ENCODE assay signal across 21 mouse cellular contexts in genomic region chr19:6380411-6381166, GRCm38 (mm10). TPM values are rescaled to one million over a fixed set of nuclear protein-coding genes. Genes with fewer than 3 reads are reported as not detected.
DNase-seq lines count a peak whose midpoint lies in the region; ATAC-seq and TF ChIP-seq lines count a peak whose summit lies in the region.
"Had no signal": no experiment of that assay in that cellular context is flagged by ENCODE, and none has a peak within 500 bp of the region (broad histone marks: within the 10 kb centered on the region; RNA-seq: fewer than 3 reads in every experiment).

No protein-coding gene starts in this region.

- 0 out of 2 replicates have a peak, but pooled peaks have one; percentile 18 for TF ChIP-seq CTCF in lung, postnatal 0 days (IDR thresholded peaks at IDR 0.05)
- no peak for TF ChIP-seq CTCF in lung, adult 2 months (IDR thresholded peaks at IDR 0.05; ENCODE audit: insufficient read depth, low read length)
- TF ChIP-seq CTCF in CH12.LX (conservative IDR thresholded peaks at IDR 0.05 in 1 of 2, IDR thresholded peaks at IDR 0.05 in 1 of 2; ENCODE audit: low read depth in 2 of 2, low read length in 2 of 2) (no peak), MEL (IDR thresholded peaks at IDR 0.05 in 2 of 3, conservative IDR thresholded peaks at IDR 0.05 in 1 of 3; ENCODE audit: control insufficient read depth in 1 of 3, insufficient read depth in 1 of 3, low read depth in 2 of 3, low read length in 3 of 3, poor library complexity in 1 of 3, severe bottlenecking in 1 of 3) (no peak)

- WGBS in kidney, embryonic 15.5 days: 90% methylated on average over 9 of the region's 9 CpGs
- 87% methylated on average over 9 of the region's 9 CpGs for WGBS in lung, postnatal 0 days
- WGBS in lung, adult 2 months: 91% methylated on average over 9 of the region's 9 CpGs

- ATAC-seq in kidney, embryonic 15.5 days (replicated peaks; ENCODE audit: low FRiP score): no peak
- ATAC-seq in lung, postnatal 0 days: peak; percentile 8; the same call in 1 of the 2 replicates
- ATAC-seq: activated CD4-positive, CD25-positive, alpha-beta regulatory T cell, adult 4 months; forebrain, embryonic 14.5 days; hindbrain, postnatal 0 days had no signal

- H3K27ac ChIP-seq in kidney, embryonic 15.5 days: 0 out of 2 replicates have a peak overlapping the region, but pooled peaks have one; percentile 42
- no peak overlapping the region for H3K27ac ChIP-seq in lung, postnatal 0 days (ENCODE audit: low read length)
- H3K27ac ChIP-seq in CH12.LX (ENCODE audit: insufficient read depth, low read depth) (no peak overlapping the region), MEL (ENCODE audit: control insufficient read depth, low read depth, low read length) (no peak overlapping the region)
- H3K27ac ChIP-seq: embryonic facial prominence, embryonic 10.5 days; heart, adult 2 months; heart, embryonic 15.5 days; hindbrain, embryonic 13.5 days; hindbrain, postnatal 0 days had no signal

- no peak overlapping the region for H3K9ac ChIP-seq in kidney, embryonic 15.5 days
- no peak overlapping the region for H3K9ac ChIP-seq in lung, postnatal 0 days (replicated peaks; ENCODE audit: low read depth)
- H3K9ac ChIP-seq in CH12.LX (ENCODE audit: insufficient read depth, low read depth) (no peak overlapping the region), MEL (ENCODE audit: control insufficient read depth, low read depth, low read length, poor library complexity, severe bottlenecking) (no peak overlapping the region)
- H3K9ac ChIP-seq: heart, embryonic 15.5 days; hindbrain, embryonic 13.5 days had no signal

- peaks cover 33% of the 10 kb centered on the region for H3K4me1 ChIP-seq in kidney, embryonic 15.5 days
- peaks cover 14% of the 10 kb centered on the region; the same call in 1 of the 2 replicates for H3K4me1 ChIP-seq in lung, postnatal 0 days (ENCODE audit: insufficient read depth, low read depth, low read length)
- peaks cover 8% of the 10 kb centered on the region for H3K4me1 ChIP-seq in lung, adult 2 months (ENCODE audit: control insufficient read depth, insufficient read depth, low read length)
- H3K4me1 ChIP-seq in CH12.LX (ENCODE audit: control insufficient read depth in 1 of 2, insufficient read depth in 2 of 2) (peaks cover 0 to 30% of the 10 kb centered on the region in 2 experiments; a peak in 2 of 4 replicates), MEL (ENCODE audit: control insufficient read depth in 1 of 2, insufficient read depth in 2 of 2, low read length in 2 of 2) (no peaks in the 10 kb centered on the region)

- no peak for TF ChIP-seq POLR2A in lung, adult 2 months (IDR thresholded peaks at IDR 0.05; ENCODE audit: borderline replicate concordance, extremely low read depth, low read depth, low read length)
- TF ChIP-seq POLR2A in CH12.LX (IDR thresholded peaks at IDR 0.05; ENCODE audit: low read depth, low read length) (0 out of 2 replicates have a peak, but pooled peaks have one; percentile 20), MEL (IDR thresholded peaks at IDR 0.05; ENCODE audit: control insufficient read depth in 1 of 2, insufficient read depth in 1 of 2, low read depth in 1 of 2, low read length in 2 of 2, poor library complexity in 1 of 2) (0 out of 4 replicates have a peak, but pooled peaks of 1 of the 2 experiments have one; percentile 28)

- H3K9me3 ChIP-seq in kidney, embryonic 15.5 days (replicated peaks): no peaks in the 10 kb centered on the region
- no peaks in the 10 kb centered on the region for H3K9me3 ChIP-seq in lung, postnatal 0 days (ENCODE audit: low read length)
- H3K9me3 ChIP-seq in CH12.LX (replicated peaks; ENCODE audit: low read length) (no peaks in the 10 kb centered on the region), MEL (replicated peaks; ENCODE audit: insufficient read depth, low read length) (no peaks in the 10 kb centered on the region)
- H3K9me3 ChIP-seq: embryonic facial prominence, embryonic 10.5 days; G1E; heart, embryonic 15.5 days; hindbrain, embryonic 13.5 days had no signal

- H3K79me2 ChIP-seq in CH12.LX (replicated peaks; ENCODE audit: control insufficient read depth, extremely low read depth, insufficient read depth, poor library complexity, severe bottlenecking): no peaks in the 10 kb centered on the region
- H3K79me2 ChIP-seq in MEL (ENCODE audit: control insufficient read depth, insufficient read depth, low read length, poor library complexity): no peaks in the 10 kb centered on the region

- no peak overlapping the region for H3K4me2 ChIP-seq in kidney, embryonic 15.5 days
- no peak overlapping the region for H3K4me2 ChIP-seq in lung, postnatal 0 days (replicated peaks; ENCODE audit: low read depth, low read length)
- H3K4me2 ChIP-seq in CH12.LX (ENCODE audit: insufficient read depth, low read depth, poor library complexity, severe bottlenecking): no peak overlapping the region
- H3K4me2 ChIP-seq: heart, embryonic 11.5 days; heart, embryonic 15.5 days; hindbrain, embryonic 13.5 days had no signal

- in situ Hi-C loops in CH12.LX (cut with MboI; ENCODE audit: low pct_ligation_motif_present, low pct_unique_long_range_greater_than_20kb, low sequenced_read_pairs): no loop called here

- TF ChIP-seq EP300 in lung, postnatal 0 days (IDR thresholded peaks at IDR 0.05): no peak
- TF ChIP-seq EP300 in CH12.LX (IDR thresholded peaks at IDR 0.05; ENCODE audit: low read length): no peak
- TF ChIP-seq EP300 in MEL (IDR thresholded peaks at IDR 0.05; ENCODE audit: low read depth in 1 of 2, low read length in 2 of 2): no peak

- TF ChIP-seq RAD21 in CH12.LX (IDR thresholded peaks at IDR 0.05; ENCODE audit: low read depth, low read length): no peak
- no peak for TF ChIP-seq RAD21 in MEL (IDR thresholded peaks at IDR 0.05; ENCODE audit: low read depth, low read length)

- DNase-seq in kidney, postnatal 4 days: no peak
- peak; percentile 76 for DNase-seq in lung, postnatal 0 days (ENCODE audit: low spot score)
- no peak for DNase-seq in lung, adult 2 months
- DNase-seq in CH12.LX (ENCODE audit: extremely low read depth): no peak
- no peak for DNase-seq in MEL (ENCODE audit: low read depth, low spot score)
- DNase-seq in T-cell, adult 2 months (ENCODE audit: low spot score): no peak
- DNase-seq: cerebellum, adult 18-20 months; cerebellum, adult 9-11 months; cerebellum, postnatal 36 days; gastrocnemius, postnatal 10 days; heart, adult 2 months; heart, postnatal 14 days had no signal

- no peak overlapping the region for H3K4me3 ChIP-seq in kidney, embryonic 15.5 days (replicated peaks)
- H3K4me3 ChIP-seq in lung, postnatal 0 days (ENCODE audit: low read depth, low read length): no peak overlapping the region
- H3K4me3 ChIP-seq in lung, adult 2 months (replicated peaks; ENCODE audit: extremely low read depth, low read depth, low read length): no peak overlapping the region
- H3K4me3 ChIP-seq in CH12.LX (replicated peaks in 1 of 3; ENCODE audit: low read depth in 2 of 3, low read length in 2 of 3, poor library complexity in 1 of 3) (no peak overlapping the region), MEL (ENCODE audit: control insufficient read depth in 1 of 2, insufficient read depth in 1 of 2, low read depth in 2 of 2, low read length in 2 of 2) (no peak overlapping the region)
- H3K4me3 ChIP-seq: embryonic facial prominence, embryonic 10.5 days; heart, adult 2 months; heart, embryonic 15.5 days; hindbrain, embryonic 13.5 days had no signal

- peaks cover 44% of the 10 kb centered on the region for H3K36me3 ChIP-seq in kidney, embryonic 15.5 days
- H3K36me3 ChIP-seq in lung, postnatal 0 days (ENCODE audit: insufficient read depth, low read length): peaks cover 13% of the 10 kb centered on the region
- peaks cover 42 to 53% of the 10 kb centered on the region in 2 experiments for H3K36me3 ChIP-seq in CH12.LX (replicated peaks in 1 of 2; ENCODE audit: control insufficient read depth in 1 of 2, insufficient read depth in 1 of 2, low read length in 1 of 2)
- peaks cover 0 to 6% of the 10 kb centered on the region in 2 experiments; a peak in 2 of 4 replicates for H3K36me3 ChIP-seq in MEL (ENCODE audit: control insufficient read depth in 1 of 2, insufficient read depth in 2 of 2, low read length in 2 of 2)

- dilution Hi-C loops in CH12.LX (cut with MboI; ENCODE audit: extremely low pct_ligation_motif_present, extremely low pct_unique_long_range_greater_than_20kb, low sequenced_read_pairs): no loop called here

- H3K27me3 ChIP-seq in kidney, embryonic 15.5 days: no peaks in the 10 kb centered on the region
- H3K27me3 ChIP-seq in lung, postnatal 0 days (replicated peaks; ENCODE audit: insufficient read depth, low read length): no peaks in the 10 kb centered on the region
- H3K27me3 ChIP-seq in CH12.LX (replicated peaks): no peaks in the 10 kb centered on the region
- H3K27me3 ChIP-seq in MEL (ENCODE audit: control insufficient read depth in 1 of 2, insufficient read depth in 2 of 2, low read length in 2 of 2): no peaks in the 10 kb centered on the region
- H3K27me3 ChIP-seq: heart, embryonic 15.5 days; hindbrain, embryonic 13.5 days had no signal

RNA-seq across cellular contexts. Expression of gene Pygm, which starts 3.6 kb away (rescaled TPM):
- polyA plus RNA-seq in kidney, embryonic 15.5 days (2015; fragmentation: Nextera tagmentation; extraction: Ambion mirVana): 28.2 and 30.4 TPM in 2 replicates
- polyA plus RNA-seq in lung, postnatal 0 days (2015; fragmentation: Nextera tagmentation; extraction: Ambion mirVana): 20.5 and 32.1 TPM in 2 replicates
- polyA plus RNA-seq in lung, adult 2 months (2012; rRNA removed): 32.8 and 135 TPM in 2 replicates
- total RNA-seq in CH12.LX (2012; rRNA removed): 0.47 and 0.63 TPM in 2 replicates
- total RNA-seq in CH12.LX (2014; rRNA removed): 0.32 and 0.92 TPM in 2 replicates
- polyA plus RNA-seq in CH12.LX (2012; ENCODE audit: insufficient read length, low read depth): 1.2 and 2.0 TPM in 2 replicates
- total RNA-seq in MEL (2012; rRNA removed): 0.62 and 0.73 TPM in 2 replicates
- polyA plus RNA-seq in MEL (2012; ENCODE audit: insufficient read depth in 1 of 2, insufficient read length in 2 of 2, low read depth in 1 of 2, low replicate concordance in 2 of 2, missing spikeins in 1 of 2): 1 to 10 TPM in 1 of 2 experiments, not detected in 1; 3.3 TPM

RNA-seq across cellular contexts. Expression of gene Sf1, which starts 17.1 kb away (rescaled TPM):
- 155 and 165 TPM in 2 replicates for polyA plus RNA-seq in kidney, embryonic 15.5 days (2015; fragmentation: Nextera tagmentation; extraction: Ambion mirVana)
- 48.1 and 49.5 TPM in 2 replicates for polyA plus RNA-seq in lung, postnatal 0 days (2015; fragmentation: Nextera tagmentation; extraction: Ambion mirVana)
- polyA plus RNA-seq in lung, adult 2 months (2012; rRNA removed): 136 and 194 TPM in 2 replicates
- total RNA-seq in CH12.LX (2012; rRNA removed) (70.4 and 83.2 TPM in 2 replicates), CH12.LX (2014; rRNA removed) (54.5 and 64.7 TPM in 2 replicates), MEL (2012; rRNA removed) (65.7 and 71.9 TPM in 2 replicates)
- polyA plus RNA-seq in CH12.LX (2012; ENCODE audit: insufficient read length, low read depth) (229 and 251 TPM in 2 replicates), MEL (2012; ENCODE audit: insufficient read depth in 1 of 2, insufficient read length in 2 of 2, low read depth in 1 of 2, low replicate concordance in 2 of 2, missing spikeins in 1 of 2) (100 to 1,000 TPM; 211 to 245 TPM)

RNA-seq across cellular contexts. Expression of gene Rasgrp2, which starts 18.6 kb away (rescaled TPM):
- polyA plus RNA-seq in kidney, embryonic 15.5 days (2015; fragmentation: Nextera tagmentation; extraction: Ambion mirVana): 89.5 and 97.6 TPM in 2 replicates
- polyA plus RNA-seq in lung, postnatal 0 days (2015; fragmentation: Nextera tagmentation; extraction: Ambion mirVana): 99.2 and 128 TPM in 2 replicates
- polyA plus RNA-seq in lung, adult 2 months (2012; rRNA removed): 210 and 287 TPM in 2 replicates
- total RNA-seq in CH12.LX (2012; rRNA removed): 16.9 and 22.0 TPM in 2 replicates
- total RNA-seq in CH12.LX (2014; rRNA removed): 7.4 and 9.3 TPM in 2 replicates
- polyA plus RNA-seq in CH12.LX (2012; ENCODE audit: insufficient read length, low read depth): 26.0 and 37.9 TPM in 2 replicates
- total RNA-seq in MEL (2012; rRNA removed): 176 TPM in 2 replicates
- polyA plus RNA-seq in MEL (2012; ENCODE audit: insufficient read depth in 1 of 2, insufficient read length in 2 of 2, low read depth in 1 of 2, low replicate concordance in 2 of 2, missing spikeins in 1 of 2): 100 to 1,000 TPM in 1 of 2 experiments, not detected in 1; 233 TPM

RNA-seq across cellular contexts. Expression of gene Nrxn2, which starts 37.9 kb away (rescaled TPM):
- 6.3 TPM in 2 replicates for polyA plus RNA-seq in kidney, embryonic 15.5 days (2015; fragmentation: Nextera tagmentation; extraction: Ambion mirVana)
- polyA plus RNA-seq in lung, postnatal 0 days (2015; fragmentation: Nextera tagmentation; extraction: Ambion mirVana): 3.8 and 4.7 TPM in 2 replicates
- 7.3 and 11.0 TPM in 2 replicates for polyA plus RNA-seq in lung, adult 2 months (2012; rRNA removed)
- 0.29 and 0.30 TPM in 2 replicates for total RNA-seq in CH12.LX (2012; rRNA removed)
- total RNA-seq in CH12.LX (2014; rRNA removed): 0.20 and 0.31 TPM in 2 replicates
- 0.71 and 1.1 TPM in 2 replicates for polyA plus RNA-seq in CH12.LX (2012; ENCODE audit: insufficient read length, low read depth)
- total RNA-seq in MEL (2012; rRNA removed): 0.07 and 0.39 TPM in 2 replicates
- polyA plus RNA-seq in MEL (2012; ENCODE audit: insufficient read depth in 1 of 2, insufficient read length in 2 of 2, low read depth in 1 of 2, low replicate concordance in 2 of 2, missing spikeins in 1 of 2): under 1 TPM in 1 of 2 experiments, not detected in 1; 0.42 TPM

RNA-seq across cellular contexts. Expression of gene Map4k2, which starts 39.7 kb away (rescaled TPM):
- polyA plus RNA-seq in kidney, embryonic 15.5 days (2015; fragmentation: Nextera tagmentation; extraction: Ambion mirVana): 18.7 and 21.9 TPM in 2 replicates
- polyA plus RNA-seq in lung, postnatal 0 days (2015; fragmentation: Nextera tagmentation; extraction: Ambion mirVana): 22.5 and 25.0 TPM in 2 replicates
- polyA plus RNA-seq in lung, adult 2 months (2012; rRNA removed): 303 and 441 TPM in 2 replicates
- 77.6 and 95.2 TPM in 2 replicates for total RNA-seq in CH12.LX (2012; rRNA removed)
- total RNA-seq in CH12.LX (2014; rRNA removed): 55.5 and 56.7 TPM in 2 replicates
- polyA plus RNA-seq in CH12.LX (2012; ENCODE audit: insufficient read length, low read depth): 119 and 127 TPM in 2 replicates
- total RNA-seq in MEL (2012; rRNA removed): 8.0 and 10.2 TPM in 2 replicates
- 10 to 100 TPM in 1 of 2 experiments, not detected in 1; 22.3 TPM for polyA plus RNA-seq in MEL (2012; ENCODE audit: insufficient read depth in 1 of 2, insufficient read length in 2 of 2, low read depth in 1 of 2, low replicate concordance in 2 of 2, missing spikeins in 1 of 2)
